Mouse (Mus musculus) limb, embryonic 11.5 days (tissue): Measurements from ENCODE around the gene Zfp30. TPM values are rescaled to one million over a fixed set of nuclear protein-coding genes. Genes with fewer than 3 reads are reported as not detected.
A peak's percentile ranks its signal among the peaks of the same experiment; 100 is the strongest.

Source experiments
- ATAC-seq: fragments of 200-750 bp; cut with Nextera tagmentation; 2 replicates; pipeline ENCODE4 v1.8.0; 2017; ENCODE audit warnings: low read depth; ENCODE audit not compliant: insufficient number of reproducible peaks, low FRiP score, low TSS enrichment
- DNase-seq: peaks from one replicate; pipeline ENCODE4 v3.0.0-alpha.2; 2015; ENCODE audit warnings: low spot score
- H3K27ac ChIP-seq: fragments of 300-500 bp; sonication (generic); replicated peaks from 2 replicates; pipeline ENCODE4 v1.5.1; 2014; ENCODE audit warnings: low read depth, mild to moderate bottlenecking, low read length
- H3K27me3 ChIP-seq: fragments of 300-500 bp; sonication (generic); 2 replicates; pipeline ENCODE4 v1.6.1; 2014; ENCODE audit warnings: mild to moderate bottlenecking, low read length, mixed read lengths; ENCODE audit not compliant: control insufficient read depth, insufficient read depth
- H3K36me3 ChIP-seq: fragments of 300-500 bp; sonication (generic); 2 replicates; pipeline ENCODE4 v1.6.1; 2014; ENCODE audit warnings: mild to moderate bottlenecking, low read length, moderate library complexity, mixed read lengths; ENCODE audit not compliant: control insufficient read depth, insufficient read depth
- H3K4me1 ChIP-seq: fragments of 300-500 bp; sonication (generic); 2 replicates; pipeline ENCODE4 v1.6.1; 2014; ENCODE audit warnings: low read length, mixed read lengths; ENCODE audit not compliant: control insufficient read depth, insufficient read depth
- H3K4me2 ChIP-seq: fragments of 300-500 bp; sonication (generic); 2 replicates; pipeline ENCODE4 v1.6.1; 2014; ENCODE audit warnings: low read depth, mild to moderate bottlenecking, moderate library complexity; ENCODE audit not compliant: severe bottlenecking
- H3K4me3 ChIP-seq: fragments of 300-500 bp; sonication (generic); 2 replicates; pipeline ENCODE4 v1.5.1; 2014; ENCODE audit warnings: low read depth, low read length
- H3K9ac ChIP-seq: fragments of 300-500 bp; sonication (generic); 2 replicates; pipeline ENCODE4 v1.6.1; 2014; ENCODE audit warnings: mild to moderate bottlenecking, low read length
- H3K9me3 ChIP-seq: fragments of 300-500 bp; sonication (generic); 2 replicates; pipeline ENCODE4 v1.6.1; 2016; ENCODE audit warnings: low read length; ENCODE audit not compliant: control insufficient read depth
- WGBS: fragments of 180-500 bp; shearing (Covaris S2); extraction: QIAGEN DNeasy Blood & Tissue Kit; methylation state at CpG from one replicate; pipeline ENCODE4 v1.1.7; 2014; 5-methylcytosine and 5-hydroxymethylcytosine counted together
- polyA plus RNA-seq: library from polyadenylated mRNA; unstranded; fragments of >200 nt; fragmentation: Nextera tagmentation; extraction: Ambion mirVana; gene quantifications from 2 replicates; pipeline ENCODE4 v1.2.1, GENCODE M21; 2014

Gene Zfp30
- polyA plus RNA-seq, 1 experiment from 2014 or later, result 9.0 TPM

DNA sequence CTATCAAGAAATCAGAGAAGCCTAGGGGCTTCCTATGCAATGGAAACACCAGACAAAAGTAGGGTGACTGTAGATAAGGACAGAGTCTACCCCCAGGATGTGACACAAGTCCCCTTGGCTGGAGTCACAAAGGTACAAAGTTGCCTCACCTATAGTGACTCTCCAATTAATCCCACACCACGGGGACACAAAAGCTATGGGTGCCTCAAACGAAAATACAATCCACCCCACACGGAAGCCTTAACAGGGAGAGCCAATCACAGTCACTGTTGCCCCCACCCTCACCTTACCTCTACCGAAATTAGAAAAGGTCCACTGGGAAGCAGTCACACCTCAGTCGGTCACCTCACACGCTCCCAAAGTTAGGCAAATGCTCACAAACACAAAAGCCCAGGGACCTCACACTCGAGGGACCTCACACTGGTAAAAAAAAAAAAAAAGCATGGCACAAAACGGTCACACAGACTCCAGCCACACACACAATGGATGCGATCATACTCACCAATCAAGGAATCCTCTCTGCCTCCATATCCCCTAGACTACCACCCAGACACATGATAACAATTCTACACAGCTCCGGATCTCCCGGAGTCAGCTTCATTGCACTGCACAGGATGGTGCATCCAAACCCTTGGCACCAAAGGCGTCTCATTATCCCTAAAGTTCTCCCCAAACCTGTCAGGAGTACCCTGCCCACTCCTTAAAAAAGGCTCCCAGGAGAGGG, 31.4 kb downstream of the Zfp30 start:
- Histone ChIP-seq H3K36me3 (no peaks in the 10 kb centered on the region), H3K4me1 (peaks cover 7% of the 10 kb centered on the region), H3K4me3 (peak overlapping the region; percentile 78), H3K9me3 (no peaks in the 10 kb centered on the region), H3K9ac (peak overlapping the region; percentile 64), H3K27me3 (no peaks in the 10 kb centered on the region), H3K4me2 (peak overlapping the region; percentile 82), H3K27ac (no peak overlapping the region)
- WGBS, result 6% methylated on average over 12 of the region's 12 CpGs
- ATAC-seq (peak; percentile 29; the same call in 1 of the 2 replicates), DNase-seq (peak; percentile 22)

DNA sequence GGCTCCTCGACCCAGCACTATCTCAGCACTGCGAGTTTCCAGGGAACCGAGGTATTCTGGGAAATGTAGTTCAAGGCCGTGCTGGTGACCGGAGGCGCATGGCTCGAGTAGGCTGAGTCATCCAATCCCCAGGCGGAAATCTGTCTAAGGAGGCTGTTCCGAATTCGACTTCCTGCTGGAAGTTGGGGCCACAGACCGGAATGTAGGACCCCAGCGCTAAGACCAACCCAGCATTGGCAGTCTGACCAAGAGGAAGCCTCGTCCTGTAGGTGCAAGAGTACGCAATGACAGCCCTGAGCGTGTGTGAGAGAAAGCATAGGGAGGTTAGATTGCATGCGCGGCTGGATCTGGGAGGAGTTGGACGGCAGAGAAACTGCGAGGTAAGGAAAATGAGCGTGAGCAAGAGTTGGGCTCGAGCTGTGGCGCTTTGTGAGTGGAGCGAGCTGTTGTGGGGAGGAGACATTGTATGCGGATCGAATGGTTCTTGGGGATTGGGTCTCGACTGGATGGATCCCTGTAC, 32.2 kb downstream of the Zfp30 start, which contains the start of gene Zfp790:
Gene Zfp790 (plus strand): TSS at position 205 of the 520 bp plus-strand sequence.
- Histone ChIP-seq H3K36me3 (no peaks in the 10 kb centered on the region), H3K9ac (peak within 1 kb of the TSS; percentile 64), H3K27ac (0 out of 2 replicates have a peak within 1 kb of the TSS, but pooled peaks have one; percentile 39), H3K9me3 (no peaks in the 10 kb centered on the region), H3K27me3 (no peaks in the 10 kb centered on the region), H3K4me2 (peak within 1 kb of the TSS; percentile 82), H3K4me1 (peaks cover 7% of the 10 kb centered on the region), H3K4me3 (peak within 1 kb of the TSS; percentile 78)
- DNase-seq (peak; percentile 88), ATAC-seq (peak; percentile 95)
- under 1% methylated on average over 26 of the region's 26 CpGs for WGBS

DNA sequence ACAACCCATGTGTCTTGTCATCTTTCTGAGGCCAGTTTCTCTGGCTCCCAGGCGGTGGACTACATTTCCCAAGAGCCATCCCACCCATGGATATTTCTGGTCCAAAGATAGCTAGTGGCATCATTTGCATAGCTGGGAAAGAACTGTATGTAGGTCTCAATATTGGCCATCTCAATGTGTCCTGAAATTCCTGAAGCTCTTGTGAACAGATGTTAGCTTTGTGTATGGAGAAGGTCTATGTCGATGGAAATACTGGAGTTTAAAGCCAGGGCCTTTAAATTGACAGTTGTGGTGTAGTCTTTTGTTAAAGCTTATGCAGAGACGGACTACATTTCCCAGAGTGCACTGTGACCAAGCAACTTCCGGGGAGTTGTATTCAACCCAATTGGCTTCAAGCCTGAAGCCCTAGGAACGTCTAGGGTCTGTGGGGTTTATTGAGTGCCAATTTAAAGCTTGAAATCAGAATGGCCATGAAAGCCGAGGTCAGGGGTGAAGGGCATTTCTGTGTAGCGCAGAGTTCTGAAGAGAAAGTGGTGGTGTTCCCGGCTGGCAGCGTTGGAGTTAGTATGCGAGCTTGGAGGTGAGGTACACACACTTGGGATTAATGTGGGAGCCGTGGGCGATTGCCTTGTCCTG, 34.9 kb downstream of the Zfp30 start:
- WGBS, result 6% methylated on average over 12 of the region's 12 CpGs
- H3K9ac ChIP-seq, result peak overlapping the region; percentile 49
- peaks cover 7% of the 10 kb centered on the region for H3K4me1 ChIP-seq
- H3K4me2 ChIP-seq, result peak overlapping the region; percentile 56
- peaks cover 7% of the 10 kb centered on the region for H3K36me3 ChIP-seq
- peak overlapping the region; percentile 46 for H3K4me3 ChIP-seq
- ATAC-seq (peak; percentile 51; the same call in 1 of the 2 replicates), DNase-seq (peak; percentile 80)
- no peak overlapping the region for H3K27ac ChIP-seq
- H3K9me3 ChIP-seq, result no peaks in the 10 kb centered on the region
- H3K27me3 ChIP-seq, result no peaks in the 10 kb centered on the region

DNA sequence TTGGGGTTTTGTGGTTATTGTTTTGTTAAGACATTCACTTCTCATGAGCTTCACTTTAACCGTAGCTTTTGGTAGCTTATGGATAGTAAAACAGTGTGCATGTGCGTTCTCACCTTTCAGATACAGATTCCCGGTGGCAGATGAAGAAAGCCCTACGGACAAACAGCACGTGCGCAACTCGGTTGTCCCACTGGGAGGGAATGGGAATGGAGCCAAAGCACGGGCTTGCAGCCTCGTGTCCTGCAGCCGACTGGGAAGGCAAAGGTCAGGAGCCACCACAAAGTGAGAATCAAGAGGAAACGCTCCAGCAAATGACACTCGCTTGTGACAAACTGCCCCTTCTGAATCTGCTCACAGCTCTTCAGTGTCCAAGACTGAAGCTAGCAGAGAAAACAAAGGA, 44.2 kb downstream of the Zfp30 start:
- H3K9ac ChIP-seq, result no peak overlapping the region
- H3K9me3 ChIP-seq, result no peaks in the 10 kb centered on the region
- DNase-seq, result no peak
- no peak overlapping the region for H3K4me2 ChIP-seq
- 94% methylated on average over 12 of the region's 12 CpGs for WGBS
- peaks cover 34% of the 10 kb centered on the region for H3K36me3 ChIP-seq
- H3K4me1 ChIP-seq, result no peaks in the 10 kb centered on the region
- H3K27me3 ChIP-seq, result no peaks in the 10 kb centered on the region
- ATAC-seq, result no peak
- no peak overlapping the region for H3K4me3 ChIP-seq
- H3K27ac ChIP-seq, result no peak overlapping the region

DNA sequence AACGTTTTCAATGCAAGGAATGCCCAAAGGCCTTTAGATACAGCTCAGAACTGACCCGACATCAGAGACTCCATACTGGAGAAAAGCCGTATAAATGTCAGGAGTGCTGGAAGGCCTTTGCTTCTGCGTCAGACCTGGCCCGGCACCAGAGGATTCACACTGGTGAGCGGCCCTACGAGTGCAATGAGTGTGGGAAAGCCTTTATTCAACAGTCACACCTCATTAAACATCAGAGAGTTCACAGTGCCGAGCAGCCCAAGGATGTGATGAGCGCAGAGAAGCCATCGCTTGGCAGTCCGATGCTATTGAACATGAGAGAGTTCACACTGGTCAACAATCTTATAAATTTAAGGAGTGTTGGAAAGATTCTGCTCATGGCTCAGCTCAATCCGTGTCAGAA, 46.0 kb downstream of the Zfp30 start:
- DNase-seq, result no peak
- Histone ChIP-seq H3K4me3 (no peak overlapping the region; the same call in 1 of the 2 replicates), H3K4me2 (no peak overlapping the region), H3K9ac (no peak overlapping the region), H3K36me3 (peaks cover 34% of the 10 kb centered on the region), H3K27me3 (no peaks in the 10 kb centered on the region), H3K9me3 (no peaks in the 10 kb centered on the region), H3K4me1 (no peaks in the 10 kb centered on the region), H3K27ac (no peak overlapping the region)
- no peak for ATAC-seq
- 93% methylated on average over 12 of the region's 12 CpGs for WGBS

DNA sequence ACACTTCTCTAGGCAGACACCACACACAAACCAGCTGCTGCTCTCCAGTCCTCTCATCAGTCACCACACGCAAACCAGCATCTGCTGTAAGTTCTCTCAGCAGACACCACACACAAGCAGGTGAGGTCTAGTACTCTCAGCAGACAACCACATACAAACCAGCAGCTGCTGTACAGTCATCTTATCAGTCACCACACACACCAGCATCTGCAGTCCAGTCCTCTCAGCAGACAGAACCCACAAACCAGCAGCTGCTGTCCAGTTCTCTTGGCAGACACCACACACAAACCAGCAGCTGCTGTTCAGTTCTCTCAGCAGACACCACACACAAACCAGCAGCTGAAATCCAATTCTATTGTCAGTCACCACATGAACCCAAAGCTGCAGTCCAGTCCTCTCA, 53.0 kb downstream of the Zfp30 start:
- no peak overlapping the region for H3K4me2 ChIP-seq
- no peak overlapping the region for H3K27ac ChIP-seq
- no peak for ATAC-seq
- peaks cover 2% of the 10 kb centered on the region; the same call in 1 of the 2 replicates for H3K36me3 ChIP-seq
- no peak for DNase-seq
- H3K27me3 ChIP-seq, result no peaks in the 10 kb centered on the region
- H3K4me3 ChIP-seq, result no peak overlapping the region
- H3K9ac ChIP-seq, result no peak overlapping the region
- WGBS, result 94% methylated on average over 1 of the region's 1 CpGs
- H3K4me1 ChIP-seq, result no peaks in the 10 kb centered on the region
- no peaks in the 10 kb centered on the region for H3K9me3 ChIP-seq

DNA sequence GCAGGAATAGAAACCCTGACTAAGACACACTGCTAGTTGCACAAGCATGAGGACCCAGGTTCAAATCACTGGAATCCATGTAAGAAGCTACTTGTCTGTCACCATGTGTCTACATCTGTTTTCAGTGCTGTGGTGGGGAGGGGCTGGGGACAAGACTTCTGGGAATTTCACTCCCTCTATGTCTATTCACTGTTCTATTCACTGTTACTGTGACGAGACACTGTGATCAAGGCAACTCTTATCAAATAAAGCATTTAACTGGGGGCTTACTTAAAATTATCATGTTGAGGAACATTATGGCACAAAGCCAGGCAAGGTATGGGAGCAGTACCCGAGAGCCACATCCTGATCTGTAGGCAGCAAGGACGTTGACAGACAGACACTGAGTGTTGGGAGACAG, 55.5 kb downstream of the Zfp30 start:
- H3K9me3 ChIP-seq, result no peaks in the 10 kb centered on the region
- no peaks in the 10 kb centered on the region for H3K4me1 ChIP-seq
- no peak overlapping the region for H3K9ac ChIP-seq
- no peaks in the 10 kb centered on the region; the same call in 1 of the 2 replicates for H3K36me3 ChIP-seq
- no peaks in the 10 kb centered on the region for H3K27me3 ChIP-seq
- WGBS, result 86% methylated on average over 3 of the region's 3 CpGs
- no peak overlapping the region for H3K4me2 ChIP-seq
- DNase-seq (no peak), ATAC-seq (no peak)
- no peak overlapping the region for H3K4me3 ChIP-seq
- H3K27ac ChIP-seq, result no peak overlapping the region

DNA sequence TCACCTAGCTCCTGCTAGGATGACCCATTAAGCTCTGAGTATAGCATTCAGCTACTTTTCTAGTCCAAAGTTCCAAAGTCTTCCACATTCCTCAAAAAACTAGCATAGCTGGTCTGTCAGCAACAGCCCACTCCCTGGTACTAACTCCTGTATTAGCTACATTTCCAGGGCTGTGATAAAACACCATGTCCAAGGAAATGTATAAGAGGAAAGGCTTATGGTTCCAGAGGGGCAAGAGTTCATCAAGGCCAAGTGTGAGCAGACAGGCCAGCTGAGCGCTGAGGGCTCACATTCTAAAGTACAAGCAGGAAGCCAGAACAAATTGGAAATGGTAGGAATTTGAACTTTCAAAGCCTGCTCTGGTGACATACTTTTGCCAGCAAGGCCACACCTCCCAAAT, 58.3 kb downstream of the Zfp30 start:
- 85% methylated on average over 1 of the region's 1 CpGs for WGBS
- no peak overlapping the region for H3K4me3 ChIP-seq
- no peaks in the 10 kb centered on the region for H3K9me3 ChIP-seq
- no peaks in the 10 kb centered on the region for H3K27me3 ChIP-seq
- ATAC-seq (no peak), DNase-seq (no peak)
- H3K36me3 ChIP-seq, result no peaks in the 10 kb centered on the region
- no peaks in the 10 kb centered on the region for H3K4me1 ChIP-seq
- no peak overlapping the region for H3K9ac ChIP-seq
- H3K27ac ChIP-seq, result no peak overlapping the region
- no peak overlapping the region for H3K4me2 ChIP-seq
